Mouse (Mus musculus): ENCODE data around the gene Rnaseh2c. TPM values are rescaled to one million over a fixed set of nuclear protein-coding genes. Genes with fewer than 3 reads are reported as not detected.

Gene Rnaseh2c
- polyA plus RNA-seq, 1 experiment from 2014 or later = 126 TPM

DNA sequence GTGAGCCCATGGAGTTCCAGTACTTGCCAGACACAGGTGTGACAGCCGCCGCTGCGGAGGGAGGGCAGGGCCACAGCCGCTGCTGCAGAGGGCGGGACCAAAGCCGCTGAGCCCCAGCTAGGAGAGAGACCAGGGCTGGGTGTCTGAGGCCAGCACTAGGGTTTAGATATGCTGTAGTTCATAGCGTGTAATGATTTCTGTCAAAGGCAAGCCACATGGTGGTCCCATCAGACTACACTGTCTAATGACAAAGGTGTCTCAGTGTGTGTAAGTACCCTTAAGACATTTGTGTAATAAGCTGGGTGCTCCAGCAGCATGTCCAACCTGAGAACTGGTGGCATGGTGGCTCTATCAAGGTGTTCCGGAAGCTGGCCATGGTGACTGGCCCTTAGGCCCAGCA is 40.0 kb downstream of the Rnaseh2c start:
- H3K27me3 ChIP-seq = no peaks in the 10 kb centered on the region
- peaks cover 16% of the 10 kb centered on the region for H3K4me1 ChIP-seq
- no peak overlapping the region for H3K9ac ChIP-seq
- H3K4me3 ChIP-seq = no peak overlapping the region
- H3K36me3 ChIP-seq = peaks cover 77% of the 10 kb centered on the region
- no peak overlapping the region for H3K27ac ChIP-seq
- H3K4me2 ChIP-seq (replicated peaks) = no peak overlapping the region
- H3K9me3 ChIP-seq (replicated peaks) = no peaks in the 10 kb centered on the region
- no peak for ATAC-seq (ENCODE audit: low FRiP score)
- 93% methylated on average over 8 of the region's 8 CpGs for WGBS

DNA sequence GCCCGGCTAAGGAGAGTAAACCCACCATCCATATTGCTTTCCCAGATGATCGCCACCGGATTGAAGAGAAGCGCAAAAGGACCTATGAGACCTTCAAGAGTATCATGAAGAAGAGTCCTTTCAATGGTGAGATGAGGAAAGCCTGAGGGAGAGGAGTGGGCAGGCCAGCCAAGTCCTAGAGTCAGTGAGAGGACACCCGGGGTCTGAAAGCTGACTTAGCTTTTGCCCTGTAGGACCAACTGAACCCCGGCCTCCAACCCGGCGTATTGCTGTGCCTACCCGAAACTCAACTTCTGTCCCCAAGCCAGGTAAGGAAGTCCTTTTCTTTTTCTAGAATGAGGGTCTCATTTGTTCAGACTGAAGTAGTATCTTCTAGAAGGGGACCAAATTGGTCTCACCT is 43.6 kb downstream of the Rnaseh2c start:
- Histone ChIP-seq H3K36me3 (peaks cover 74% of the 10 kb centered on the region), H3K9ac (no peak overlapping the region), H3K4me1 (peaks cover 17% of the 10 kb centered on the region), H3K9me3 (replicated peaks) (no peaks in the 10 kb centered on the region), H3K27me3 (no peaks in the 10 kb centered on the region), H3K27ac (no peak overlapping the region), H3K4me3 (no peak overlapping the region), H3K4me2 (replicated peaks) (no peak overlapping the region)
- ATAC-seq (ENCODE audit: low FRiP score) = no peak
- WGBS = 93% methylated on average over 9 of the region's 9 CpGs

GRCm38 (mm10) chr19:5646731-5647330 is 45.2 kb downstream of the Rnaseh2c start:
- H3K36me3 ChIP-seq = peaks cover 63% of the 10 kb centered on the region
- H3K4me1 ChIP-seq = peaks cover 17% of the 10 kb centered on the region
- H3K4me3 ChIP-seq = no peak overlapping the region
- H3K9me3 ChIP-seq (replicated peaks) = no peaks in the 10 kb centered on the region
- H3K4me2 ChIP-seq (replicated peaks) = no peak overlapping the region
- no peak overlapping the region for H3K27ac ChIP-seq
- no peak for ATAC-seq (ENCODE audit: low FRiP score)
- WGBS = 93% methylated on average over 8 of the region's 8 CpGs
- H3K27me3 ChIP-seq = no peaks in the 10 kb centered on the region
- no peak overlapping the region for H3K9ac ChIP-seq

DNA sequence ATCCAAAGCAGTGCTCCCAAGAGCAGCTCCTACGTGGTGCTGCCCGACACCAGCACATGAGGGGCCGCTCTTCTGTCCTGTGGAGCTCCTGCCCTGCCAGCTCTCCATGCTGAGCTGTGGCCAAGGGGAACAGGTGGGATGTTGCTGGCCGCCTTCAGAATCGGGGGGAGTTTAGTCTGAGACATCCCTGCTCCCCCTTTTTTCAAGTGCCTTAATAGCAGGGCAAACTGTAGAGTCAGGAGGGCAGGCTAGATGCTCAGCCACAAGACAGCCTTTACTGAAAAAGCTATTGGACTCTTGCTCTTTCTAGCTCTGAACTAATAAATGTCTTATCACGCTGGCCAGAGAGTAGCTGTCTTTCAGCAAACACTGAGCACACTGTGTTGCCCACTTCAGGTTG is 46.1 kb downstream of the Rnaseh2c start:
- no peak overlapping the region for H3K4me2 ChIP-seq (replicated peaks)
- H3K27ac ChIP-seq = peak overlapping the region; percentile 83
- H3K9ac ChIP-seq = no peak overlapping the region
- no peak overlapping the region for H3K4me3 ChIP-seq
- WGBS = 97% methylated on average over 6 of the region's 6 CpGs
- H3K27me3 ChIP-seq = peaks cover 6% of the 10 kb centered on the region
- peaks cover 17% of the 10 kb centered on the region for H3K4me1 ChIP-seq
- no peaks in the 10 kb centered on the region for H3K9me3 ChIP-seq (replicated peaks)
- H3K36me3 ChIP-seq = peaks cover 53% of the 10 kb centered on the region
- ATAC-seq (ENCODE audit: low FRiP score) = no peak

- peak overlapping the region; percentile 83 for H3K27ac ChIP-seq
- no peaks in the 10 kb centered on the region for H3K9me3 ChIP-seq (replicated peaks)
- peaks cover 17% of the 10 kb centered on the region for H3K4me1 ChIP-seq
- H3K36me3 ChIP-seq = peaks cover 47% of the 10 kb centered on the region
- peaks cover 13% of the 10 kb centered on the region for H3K27me3 ChIP-seq
- H3K9ac ChIP-seq = peak overlapping the region; percentile 36
- peak overlapping the region; percentile 26 for H3K4me3 ChIP-seq
- 14% methylated on average over 26 of the region's 26 CpGs for WGBS
- peak overlapping the region; percentile 59 for H3K4me2 ChIP-seq (replicated peaks)
- ATAC-seq (ENCODE audit: low FRiP score) = peak; percentile 79
Measured at GRCm38 (mm10) chr19:5648401-5649297, 47.0 kb downstream of the Rnaseh2c start.

DNA sequence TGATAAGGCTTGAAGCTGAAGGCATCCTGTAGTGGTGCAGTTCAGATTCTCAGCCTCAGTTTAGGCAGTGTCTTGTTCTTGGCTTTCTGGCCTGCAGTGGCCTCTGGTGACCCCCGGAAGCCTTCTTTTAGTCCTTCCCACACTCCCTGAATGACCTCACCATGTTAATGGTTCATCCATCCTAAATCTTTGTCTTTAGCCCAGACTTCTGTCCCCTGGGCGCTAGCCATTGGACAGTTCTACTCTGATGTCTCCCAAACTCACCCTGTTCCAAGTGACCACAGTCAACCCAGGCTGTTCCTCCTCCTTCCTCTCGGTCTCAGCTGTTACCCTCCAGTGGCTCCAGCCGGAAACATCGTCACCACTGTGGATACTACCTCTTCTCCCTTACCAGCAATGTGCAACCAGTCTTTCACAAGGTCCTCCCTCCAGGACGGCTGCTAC is 47.6 kb downstream of the Rnaseh2c start:
- Histone ChIP-seq H3K27me3 (peaks cover 20% of the 10 kb centered on the region), H3K9ac (peak overlapping the region; percentile 36), H3K27ac (0 out of 2 replicates have a peak overlapping the region, but pooled peaks have one; percentile 83), H3K36me3 (peaks cover 41% of the 10 kb centered on the region), H3K4me3 (peak overlapping the region; percentile 26), H3K4me2 (replicated peaks) (peak overlapping the region; percentile 59), H3K4me1 (peaks cover 23% of the 10 kb centered on the region), H3K9me3 (replicated peaks) (no peaks in the 10 kb centered on the region)
- peak; percentile 38; the same call in 1 of the 2 replicates for ATAC-seq (ENCODE audit: low FRiP score)
- 65% methylated on average over 6 of the region's 6 CpGs for WGBS

DNA sequence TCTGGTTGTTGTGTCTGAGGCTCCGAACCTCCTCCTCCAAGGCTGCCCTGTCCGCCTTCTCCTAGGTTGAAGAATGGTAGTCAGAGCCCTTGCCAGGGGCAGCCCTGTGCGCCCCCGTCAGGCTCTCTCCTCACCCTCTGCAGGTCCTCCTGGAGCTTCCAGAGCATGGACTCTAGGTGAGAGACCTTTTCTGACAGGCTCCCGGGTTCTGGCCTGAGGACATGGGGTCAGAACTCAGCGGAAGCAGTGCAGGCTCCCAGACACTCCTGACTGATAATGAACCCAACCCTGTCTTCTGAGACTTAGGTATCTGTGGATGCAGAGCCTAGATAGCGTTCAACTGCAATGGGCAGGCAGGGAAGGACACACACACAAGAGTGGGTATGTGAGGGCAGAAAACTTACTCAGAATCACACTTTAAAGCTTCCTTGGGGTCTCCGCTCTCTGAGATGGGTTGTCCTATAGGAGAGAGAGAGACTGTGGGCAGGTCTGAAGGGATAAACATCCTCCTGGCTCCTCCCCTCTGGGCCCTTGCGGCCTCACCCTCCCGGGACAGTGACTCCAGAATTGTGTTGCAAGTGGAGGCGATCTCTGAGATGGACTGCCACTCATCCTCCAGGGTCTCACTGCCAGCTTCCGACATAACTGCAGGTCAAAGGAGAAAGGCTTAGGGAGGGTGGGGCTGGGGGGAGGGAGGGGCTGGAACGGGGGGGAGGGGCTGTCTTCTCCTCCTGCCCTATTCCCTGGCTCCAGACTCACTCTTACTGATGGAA is 50.0 kb downstream of the Rnaseh2c start:
- ATAC-seq (ENCODE audit: low FRiP score) = no peak
- Histone ChIP-seq H3K4me3 (no peak overlapping the region), H3K9ac (no peak overlapping the region), H3K36me3 (peaks cover 20% of the 10 kb centered on the region), H3K4me1 (peaks cover 32% of the 10 kb centered on the region), H3K9me3 (replicated peaks) (no peaks in the 10 kb centered on the region), H3K27ac (no peak overlapping the region), H3K4me2 (replicated peaks) (no peak overlapping the region), H3K27me3 (peaks cover 41% of the 10 kb centered on the region)
- WGBS = 60% methylated on average over 13 of the region's 13 CpGs

DNA sequence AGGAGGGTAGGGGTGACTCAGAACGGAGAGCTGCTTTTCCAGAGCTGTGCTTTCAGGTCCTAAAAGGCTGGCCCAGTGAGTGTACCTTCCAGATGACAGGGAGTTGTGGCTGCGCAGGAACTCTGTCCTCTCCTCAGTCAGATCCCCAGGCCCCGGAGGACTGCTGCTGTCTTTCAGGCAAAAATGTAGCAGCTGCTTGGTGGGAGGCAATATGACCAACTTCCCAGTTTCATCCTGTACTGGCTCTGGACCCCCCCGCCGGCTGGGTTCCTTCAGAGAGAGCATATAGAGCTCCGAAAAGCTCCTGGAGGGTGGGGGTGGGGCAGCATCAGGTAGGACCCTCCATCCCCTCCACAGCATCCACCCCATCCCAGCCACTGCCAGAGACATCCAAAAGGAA is 50.9 kb downstream of the Rnaseh2c start:
- peaks cover 41% of the 10 kb centered on the region for H3K27me3 ChIP-seq
- no peak overlapping the region for H3K4me3 ChIP-seq
- H3K4me1 ChIP-seq = peaks cover 32% of the 10 kb centered on the region
- 73% methylated on average over 6 of the region's 6 CpGs for WGBS
- ATAC-seq (ENCODE audit: low FRiP score) = no peak
- H3K4me2 ChIP-seq (replicated peaks) = no peak overlapping the region
- no peak overlapping the region for H3K9ac ChIP-seq
- peaks cover 12% of the 10 kb centered on the region; the same call in 1 of the 2 replicates for H3K36me3 ChIP-seq
- H3K9me3 ChIP-seq (replicated peaks) = no peaks in the 10 kb centered on the region
- H3K27ac ChIP-seq = no peak overlapping the region

DNA sequence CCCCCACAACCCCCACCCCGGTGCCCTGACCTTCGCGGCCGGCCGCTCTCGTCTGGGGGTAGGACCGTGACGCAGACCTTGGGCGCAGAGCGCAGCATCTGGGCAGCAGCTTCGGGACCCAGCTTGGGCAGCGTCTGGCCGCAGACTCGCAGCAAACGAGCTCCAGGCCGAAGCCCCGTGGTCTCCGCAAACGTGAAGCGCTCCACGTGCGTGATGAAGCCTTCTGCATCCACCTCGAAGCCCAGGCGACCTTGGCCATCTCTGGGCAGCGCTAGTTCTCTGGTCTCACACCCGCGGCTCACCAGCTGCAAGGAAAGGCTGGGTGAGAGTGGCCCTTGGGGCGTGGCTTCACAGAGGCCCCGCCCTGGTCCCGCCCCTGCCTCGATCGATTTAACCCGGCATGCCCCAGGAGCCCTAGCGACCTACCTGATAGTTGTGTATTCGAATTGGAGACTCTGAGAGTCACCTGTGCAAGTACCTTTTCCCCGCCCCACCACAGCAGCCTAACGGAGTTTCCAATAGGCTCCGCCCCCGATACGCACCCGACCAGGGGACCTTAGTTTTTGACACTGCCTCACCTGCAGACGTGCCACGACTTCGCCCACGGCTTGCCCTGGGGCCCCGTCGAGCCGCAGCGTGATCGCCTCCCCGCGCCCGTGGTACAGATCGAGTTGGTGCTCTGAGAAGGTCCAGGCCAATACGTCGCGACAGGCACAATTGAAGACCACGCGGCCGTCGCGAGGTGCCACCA is 52.5 kb downstream of the Rnaseh2c start:
- peaks cover 17% of the 10 kb centered on the region for H3K4me1 ChIP-seq
- 0 out of 2 replicates have a peak, but pooled peaks cover 8% of the 10 kb centered on the region for H3K36me3 ChIP-seq
- peak overlapping the region; percentile 59 for H3K4me2 ChIP-seq (replicated peaks)
- H3K27me3 ChIP-seq = peaks cover 41% of the 10 kb centered on the region
- ATAC-seq (ENCODE audit: low FRiP score) = peak; percentile 51
- H3K27ac ChIP-seq = no peak overlapping the region
- H3K4me3 ChIP-seq = peak overlapping the region; percentile 35
- H3K9me3 ChIP-seq (replicated peaks) = no peaks in the 10 kb centered on the region
- WGBS = 3% methylated on average over 62 of the region's 62 CpGs
- peak overlapping the region; percentile 52 for H3K9ac ChIP-seq

GRCm38 (mm10) chr19:5654720-5655298 is 53.1 kb downstream of the Rnaseh2c start:
- ATAC-seq (ENCODE audit: low FRiP score) = no peak
- H3K27ac ChIP-seq = no peak overlapping the region

More at GRCm38 (mm10) chr19:5654720-5655298, 53.1 kb downstream of the Rnaseh2c start:
- 5% methylated on average over 43 of the region's 43 CpGs for WGBS
- Histone ChIP-seq H3K9ac (peak overlapping the region; percentile 52), H3K4me3 (peak overlapping the region; percentile 35), H3K36me3 (0 out of 2 replicates have a peak, but pooled peaks cover 11% of the 10 kb centered on the region), H3K27me3 (peaks cover 41% of the 10 kb centered on the region), H3K9me3 (replicated peaks) (no peaks in the 10 kb centered on the region), H3K4me1 (peaks cover 14% of the 10 kb centered on the region), H3K4me2 (replicated peaks) (peak overlapping the region; percentile 59)

All from hindbrain, embryonic 12.5 days (tissue).